Mouse (Mus musculus): ENCODE results near the gene Elp5. TPM values are rescaled to one million over a fixed set of nuclear protein-coding genes. Genes with fewer than 3 reads are reported as not detected.
A peak's percentile ranks its signal among the peaks of the same experiment; 100 is the strongest.

Elp5 gene
- polyA plus RNA-seq, 1 experiment from 2014 or later: 162 TPM

- H3K27ac ChIP-seq: peak overlapping the region; percentile 92
- peak overlapping the region; percentile 90 for H3K4me3 ChIP-seq
- under 1% methylated on average over 66 of the region's 66 CpGs for WGBS
- H3K4me2 ChIP-seq: peak overlapping the region; percentile 77
- peaks cover 52% of the 10 kb centered on the region for H3K4me1 ChIP-seq
- H3K9me3 ChIP-seq: no peaks in the 10 kb centered on the region
- peak overlapping the region; percentile 87 for H3K9ac ChIP-seq
- no peak for ATAC-seq (replicated peaks)
- no peaks in the 10 kb centered on the region for H3K27me3 ChIP-seq (replicated peaks)
- peaks cover 9% of the 10 kb centered on the region for H3K36me3 ChIP-seq (replicated peaks)
Observed at GRCm38 (mm10) chr11:69996161-69997061, 14.1 kb upstream of the Elp5 start.

- Histone ChIP-seq H3K27me3 (replicated peaks) (no peaks in the 10 kb centered on the region), H3K9me3 (no peaks in the 10 kb centered on the region), H3K36me3 (replicated peaks) (peaks cover 9% of the 10 kb centered on the region), H3K9ac (peak within 1 kb of the TSS; percentile 87), H3K4me1 (peaks cover 49% of the 10 kb centered on the region), H3K4me2 (peak within 1 kb of the TSS; percentile 77), H3K4me3 (peak within 1 kb of the TSS; percentile 90), H3K27ac (peak within 1 kb of the TSS; percentile 92)
- peak; percentile 87 for ATAC-seq (replicated peaks)
- WGBS: under 1% methylated on average over 36 of the region's 36 CpGs
Observed at GRCm38 (mm10) chr11:69995391-69995960, 13.2 kb upstream of the Elp5 start, which contains the start of gene Phf23. Phf23 (plus strand) TSS chr11:69995777.

- Histone ChIP-seq H3K4me2 (0 out of 2 replicates have a peak overlapping the region, but pooled peaks have one; percentile 77), H3K4me1 (peaks cover 49% of the 10 kb centered on the region), H3K9me3 (no peaks in the 10 kb centered on the region), H3K27me3 (replicated peaks) (no peaks in the 10 kb centered on the region), H3K9ac (no peak overlapping the region), H3K27ac (0 out of 2 replicates have a peak overlapping the region, but pooled peaks have one; percentile 30), H3K4me3 (no peak overlapping the region), H3K36me3 (replicated peaks) (peaks cover 14% of the 10 kb centered on the region)
- WGBS: 88% methylated on average over 11 of the region's 11 CpGs
- no peak for ATAC-seq (replicated peaks)
Observed at GRCm38 (mm10) chr11:69994401-69995090, 12.2 kb upstream of the Elp5 start.

DNA sequence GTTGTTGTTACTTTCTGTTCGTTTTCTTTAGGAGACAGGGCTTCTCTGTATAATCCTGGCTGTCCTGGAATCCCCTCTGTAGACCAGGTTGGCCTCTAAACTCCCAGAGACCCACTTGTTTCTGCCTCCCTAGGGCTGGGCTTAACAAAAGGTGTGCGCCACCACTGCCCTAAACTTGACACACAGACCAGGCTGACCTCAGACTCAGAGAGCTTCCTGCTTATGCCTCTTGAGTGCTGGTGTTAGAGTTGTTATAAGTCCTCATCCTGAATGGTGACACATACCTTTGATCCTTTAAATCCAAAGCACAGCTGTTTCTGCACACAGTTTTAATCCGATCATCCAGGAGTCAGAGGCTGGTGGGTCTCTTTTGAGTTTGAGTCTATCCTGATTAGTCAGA is 10.6 kb upstream of the Elp5 start:
- peaks cover 14% of the 10 kb centered on the region; the same call in 1 of the 2 replicates for H3K36me3 ChIP-seq (replicated peaks)
- H3K4me3 ChIP-seq: 0 out of 2 replicates have a peak overlapping the region, but pooled peaks have one; percentile 89
- H3K27me3 ChIP-seq (replicated peaks): no peaks in the 10 kb centered on the region
- WGBS: 85% methylated on average over 3 of the region's 3 CpGs
- no peaks in the 10 kb centered on the region for H3K9me3 ChIP-seq
- H3K27ac ChIP-seq: no peak overlapping the region
- peaks cover 39% of the 10 kb centered on the region for H3K4me1 ChIP-seq
- peak overlapping the region; percentile 90; the same call in 1 of the 2 replicates for H3K9ac ChIP-seq
- H3K4me2 ChIP-seq: peak overlapping the region; percentile 72
- no peak for ATAC-seq (replicated peaks)

DNA sequence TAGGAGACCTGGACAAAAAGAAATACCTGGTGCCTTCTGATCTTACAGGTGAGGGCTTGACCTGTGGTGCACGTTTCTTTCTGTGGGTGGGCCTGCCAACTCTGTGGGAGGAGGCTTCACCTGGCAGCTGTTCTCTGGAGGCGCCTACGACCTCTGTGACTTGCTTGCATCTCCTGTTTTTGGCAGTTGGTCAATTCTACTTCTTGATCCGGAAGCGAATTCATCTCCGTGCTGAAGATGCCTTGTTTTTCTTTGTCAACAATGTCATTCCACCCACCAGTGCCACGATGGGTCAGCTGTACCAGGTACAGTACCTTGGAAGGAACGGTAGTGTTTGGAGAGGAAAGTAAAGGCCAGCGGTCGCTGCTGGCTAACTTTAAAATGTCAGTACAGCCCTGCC is 10.1 kb upstream of the Elp5 start:
- no peaks in the 10 kb centered on the region for H3K9me3 ChIP-seq
- peaks cover 34% of the 10 kb centered on the region for H3K4me1 ChIP-seq

GRCm38 (mm10) chr11:69991711-69992110 is 9.4 kb upstream of the Elp5 start:
- peaks cover 22% of the 10 kb centered on the region; the same call in 1 of the 2 replicates for H3K36me3 ChIP-seq (replicated peaks)
- H3K27me3 ChIP-seq (replicated peaks): no peaks in the 10 kb centered on the region
- H3K27ac ChIP-seq: peak overlapping the region; percentile 92
- H3K9me3 ChIP-seq: no peaks in the 10 kb centered on the region
- peak overlapping the region; percentile 72 for H3K4me2 ChIP-seq
- ATAC-seq (replicated peaks): peak; percentile 5; the same call in 1 of the 2 replicates
- peaks cover 32% of the 10 kb centered on the region for H3K4me1 ChIP-seq
- H3K9ac ChIP-seq: peak overlapping the region; percentile 90
- under 1% methylated on average over 15 of the region's 15 CpGs for WGBS
- H3K4me3 ChIP-seq: peak overlapping the region; percentile 89

More for the DNA sequence above, 10.1 kb upstream of the Elp5 start:
- Histone ChIP-seq H3K4me3 (peak overlapping the region; percentile 89), H3K27me3 (replicated peaks) (no peaks in the 10 kb centered on the region), H3K9ac (peak overlapping the region; percentile 90), H3K4me2 (peak overlapping the region; percentile 72), H3K36me3 (replicated peaks) (peaks cover 18% of the 10 kb centered on the region; the same call in 1 of the 2 replicates), H3K27ac (peak overlapping the region; percentile 4; the same call in 1 of the 2 replicates)
- ATAC-seq (replicated peaks): no peak
- WGBS: 87% methylated on average over 10 of the region's 10 CpGs

DNA sequence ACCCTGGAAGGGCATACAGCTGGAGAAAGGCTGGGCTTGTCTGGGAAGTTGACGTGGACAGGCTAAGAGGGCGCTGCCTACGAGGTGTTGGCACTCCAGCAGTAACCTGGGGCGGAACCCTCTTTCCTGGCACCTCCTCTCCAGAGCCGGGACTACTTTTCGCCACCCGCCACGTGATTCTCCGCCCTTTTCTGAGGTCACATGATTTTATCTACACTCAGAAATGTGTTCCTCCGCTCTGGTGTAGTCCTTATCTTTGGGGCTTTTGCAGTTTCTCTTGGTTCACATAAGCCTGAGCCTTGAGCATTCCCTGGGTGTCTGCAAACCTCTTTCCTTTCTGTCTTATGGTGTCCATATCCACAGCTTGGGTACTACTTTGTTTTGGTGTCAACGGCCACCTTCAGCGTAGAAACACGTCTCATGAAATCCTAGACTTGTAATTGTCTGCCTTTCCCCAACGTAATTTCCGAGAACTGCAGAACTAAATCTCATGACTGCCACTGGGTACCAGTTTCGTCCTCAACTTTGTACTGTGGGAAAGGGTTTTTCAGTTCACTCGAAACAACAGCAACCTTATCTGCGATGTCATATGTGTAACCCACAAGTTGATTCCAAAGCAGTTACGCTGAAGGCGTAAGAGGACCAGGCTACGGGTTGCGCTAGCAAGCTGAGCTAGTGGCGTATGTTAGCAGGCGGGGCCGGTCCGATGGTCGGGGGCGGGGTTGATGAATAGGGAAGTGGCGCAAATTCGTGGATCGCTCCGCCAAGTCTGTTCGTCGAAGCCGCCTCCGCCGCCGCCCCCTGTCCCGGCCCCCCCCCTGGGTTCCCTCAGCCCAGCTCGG is 8.8 kb upstream of the Elp5 start, which contains the start of gene Gabarap:
Gene Gabarap, plus strand, starts transcription at position 294 of the 842 bp plus-strand sequence.
- Histone ChIP-seq H3K4me2 (peak within 1 kb of the TSS; percentile 72), H3K4me3 (peak within 1 kb of the TSS; percentile 89), H3K4me1 (peaks cover 32% of the 10 kb centered on the region), H3K27ac (peak within 1 kb of the TSS; percentile 92), H3K9ac (peak within 1 kb of the TSS; percentile 90), H3K27me3 (replicated peaks) (no peaks in the 10 kb centered on the region), H3K9me3 (no peaks in the 10 kb centered on the region), H3K36me3 (replicated peaks) (peaks cover 28% of the 10 kb centered on the region; the same call in 1 of the 2 replicates)
- ATAC-seq (replicated peaks): peak; percentile 73
- under 1% methylated on average over 39 of the region's 40 CpGs for WGBS

- 0 out of 2 replicates have a peak, but pooled peaks have one; percentile 22 for ATAC-seq (replicated peaks)
- peaks cover 29% of the 10 kb centered on the region for H3K4me1 ChIP-seq
- 0 out of 2 replicates have a peak overlapping the region, but pooled peaks have one; percentile 92 for H3K27ac ChIP-seq
- H3K4me2 ChIP-seq: 0 out of 2 replicates have a peak overlapping the region, but pooled peaks have one; percentile 72
- H3K27me3 ChIP-seq (replicated peaks): no peaks in the 10 kb centered on the region
- peaks cover 37% of the 10 kb centered on the region; the same call in 1 of the 2 replicates for H3K36me3 ChIP-seq (replicated peaks)
- no peaks in the 10 kb centered on the region for H3K9me3 ChIP-seq
- WGBS: 92% methylated on average over 8 of the region's 8 CpGs
- H3K4me3 ChIP-seq: no peak overlapping the region
- no peak overlapping the region for H3K9ac ChIP-seq
Observed at GRCm38 (mm10) chr11:69989949-69990348, 7.6 kb upstream of the Elp5 start.

DNA sequence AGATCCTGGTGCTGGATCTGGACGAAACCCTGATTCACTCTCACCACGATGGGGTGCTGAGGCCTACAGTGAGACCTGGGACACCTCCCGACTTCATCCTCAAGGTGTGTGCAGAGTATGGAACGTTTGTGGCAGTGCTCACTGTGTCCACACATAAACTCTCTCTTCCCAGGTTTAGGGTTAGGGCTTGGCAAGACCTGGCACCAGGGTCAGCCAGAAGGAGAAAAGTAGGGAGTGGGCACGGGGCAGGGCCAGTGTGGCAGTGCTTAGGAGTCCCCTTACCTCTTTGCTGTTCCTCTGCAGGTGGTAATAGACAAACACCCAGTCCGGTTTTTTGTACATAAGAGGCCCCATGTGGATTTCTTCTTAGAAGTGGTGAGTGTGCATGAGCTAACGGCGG is 2.1 kb upstream of the Elp5 start:
- H3K36me3 ChIP-seq (replicated peaks): peaks cover 39% of the 10 kb centered on the region; the same call in 1 of the 2 replicates
- H3K9ac ChIP-seq: no peak overlapping the region
- H3K9me3 ChIP-seq: no peaks in the 10 kb centered on the region
- no peak for ATAC-seq (replicated peaks)
- no peak overlapping the region for H3K27ac ChIP-seq
- H3K4me1 ChIP-seq: peaks cover 25% of the 10 kb centered on the region
- H3K4me2 ChIP-seq: no peak overlapping the region
- H3K4me3 ChIP-seq: no peak overlapping the region
- H3K27me3 ChIP-seq (replicated peaks): no peaks in the 10 kb centered on the region
- WGBS: 93% methylated on average over 8 of the region's 8 CpGs

DNA sequence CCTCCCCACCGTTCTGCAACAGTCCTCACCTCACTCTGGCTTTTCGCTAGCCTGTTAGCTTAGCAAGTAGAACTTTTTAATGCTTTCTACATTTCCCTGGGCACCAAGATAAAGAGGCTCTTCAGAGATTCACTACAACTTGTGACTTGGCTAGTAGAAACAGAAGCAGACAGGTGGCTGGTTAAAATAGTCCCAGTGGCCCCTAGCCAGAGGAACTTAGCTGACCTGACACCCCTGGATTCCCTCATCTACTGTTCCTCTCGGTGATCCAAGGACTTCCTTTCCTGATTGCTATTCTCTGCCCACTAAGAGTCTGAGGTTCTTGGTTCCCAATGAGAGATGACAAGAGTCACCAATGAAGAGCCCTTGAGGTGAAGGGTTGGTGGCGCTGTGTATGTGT is 1.1 kb upstream of the Elp5 start:
- H3K27ac ChIP-seq: no peak overlapping the region
- no peak overlapping the region for H3K9ac ChIP-seq
- H3K36me3 ChIP-seq (replicated peaks): peaks cover 31% of the 10 kb centered on the region; the same call in 1 of the 2 replicates
- 90% methylated on average over 4 of the region's 4 CpGs for WGBS
- H3K27me3 ChIP-seq (replicated peaks): no peaks in the 10 kb centered on the region
- H3K4me1 ChIP-seq: peaks cover 33% of the 10 kb centered on the region
- no peak overlapping the region for H3K4me3 ChIP-seq
- ATAC-seq (replicated peaks): no peak
- H3K9me3 ChIP-seq: no peaks in the 10 kb centered on the region
- H3K4me2 ChIP-seq: peak overlapping the region; percentile 86

DNA sequence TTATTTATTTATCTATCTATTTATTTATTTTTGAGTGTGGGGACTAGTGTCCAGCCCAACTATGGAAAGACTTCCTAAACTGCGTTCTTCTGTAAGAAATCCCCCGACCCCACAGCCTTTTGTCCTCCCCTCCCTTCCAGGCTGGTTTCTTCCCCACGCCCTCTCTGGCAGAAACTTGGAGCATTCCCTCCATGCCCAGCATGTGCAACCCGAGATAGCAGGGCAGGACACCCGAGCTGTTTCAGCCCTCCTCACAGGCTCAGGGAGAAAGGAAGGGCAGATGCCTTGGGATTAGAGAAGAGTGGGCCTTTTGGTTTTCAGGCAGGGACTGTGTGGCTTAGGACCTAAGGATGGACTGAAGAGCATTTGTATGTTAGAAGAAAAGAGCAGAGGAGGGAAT is 560 bp upstream of the Elp5 start:
- Histone ChIP-seq H3K9ac (peak overlapping the region; percentile 12; the same call in 1 of the 2 replicates), H3K4me1 (peaks cover 33% of the 10 kb centered on the region), H3K27me3 (replicated peaks) (no peaks in the 10 kb centered on the region), H3K4me2 (peak overlapping the region; percentile 86), H3K27ac (no peak overlapping the region), H3K36me3 (replicated peaks) (peaks cover 30% of the 10 kb centered on the region; the same call in 1 of the 2 replicates), H3K4me3 (peak overlapping the region; percentile 96; the same call in 1 of the 2 replicates), H3K9me3 (no peaks in the 10 kb centered on the region)
- no peak for ATAC-seq (replicated peaks)
- 19% methylated on average over 5 of the region's 5 CpGs for WGBS
